In the genomic region with DNA sequence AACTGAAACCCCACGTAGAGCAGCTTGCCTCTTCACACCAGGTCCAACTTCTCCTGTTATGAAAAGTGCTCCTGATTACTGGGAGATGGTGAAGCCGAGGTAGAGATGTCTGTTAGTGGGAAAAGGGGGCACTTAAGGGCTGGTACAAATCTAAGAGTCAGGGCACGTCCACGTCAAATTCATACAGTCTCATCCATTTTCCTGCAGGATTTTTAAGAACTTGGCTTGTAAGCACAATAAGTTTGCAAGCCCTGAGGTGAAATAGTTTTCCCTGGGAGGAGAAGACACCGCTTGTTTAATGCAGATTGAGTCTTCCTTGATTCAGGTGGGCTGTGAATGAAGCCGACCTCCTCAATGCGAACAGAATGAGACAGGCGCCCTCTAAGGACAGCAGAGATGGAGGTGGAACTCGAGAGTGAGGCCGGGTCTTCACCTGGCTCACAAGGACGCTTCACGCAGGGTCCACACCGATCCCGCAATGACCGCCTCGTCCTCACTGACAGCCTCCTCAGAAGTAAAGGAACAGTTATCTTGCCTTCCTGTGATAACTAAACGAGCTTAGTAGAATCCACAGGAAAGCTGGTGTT, we compare ENCODE assay signal across 9 mouse cellular contexts. TPM values are rescaled to one million over a fixed set of nuclear protein-coding genes. Genes with fewer than 3 reads are reported as not detected.
DNase-seq lines count a peak whose midpoint lies in the region; ATAC-seq lines count a peak whose summit lies in the region.
"Had no signal": no experiment of that assay in that cellular context is flagged by ENCODE, and none has a peak within 500 bp of the region (broad histone marks: within the 10 kb centered on the region; RNA-seq: fewer than 3 reads in every experiment).

No protein-coding gene starts in this region.

- no peak for ATAC-seq in neural tube, embryonic 11.5 days (ENCODE audit: insufficient read depth, low FRiP score, low TSS enrichment)
- ATAC-seq in limb, embryonic 13.5 days (ENCODE audit: low FRiP score, low read depth): no peak

- no peaks in the 10 kb centered on the region for H3K27me3 ChIP-seq in neural tube, embryonic 11.5 days (ENCODE audit: control insufficient read depth, insufficient read depth, low read length)
- H3K27me3 ChIP-seq in forebrain, embryonic 10.5 days (ENCODE audit: poor library complexity, severe bottlenecking): no peaks in the 10 kb centered on the region
- no peaks in the 10 kb centered on the region for H3K27me3 ChIP-seq in limb, embryonic 13.5 days

- H3K4me2 ChIP-seq in neural tube, embryonic 11.5 days (ENCODE audit: low read depth): peak overlapping the region; percentile 50
- peak overlapping the region; percentile 71 for H3K4me2 ChIP-seq in limb, embryonic 13.5 days (replicated peaks)

- H3K9me3 ChIP-seq in neural tube, embryonic 11.5 days (ENCODE audit: control insufficient read depth, low read length): no peaks in the 10 kb centered on the region
- no peaks in the 10 kb centered on the region for H3K9me3 ChIP-seq in forebrain, embryonic 10.5 days
- no peaks in the 10 kb centered on the region for H3K9me3 ChIP-seq in limb, embryonic 13.5 days

- H3K27ac ChIP-seq in neural tube, embryonic 11.5 days (ENCODE audit: low read depth, low read length): no peak overlapping the region
- H3K27ac ChIP-seq in forebrain, embryonic 10.5 days: peak overlapping the region; percentile 53; the same call in 1 of the 2 replicates
- H3K27ac ChIP-seq in limb, embryonic 13.5 days: 0 out of 2 replicates have a peak overlapping the region, but pooled peaks have one; percentile 22

- peak overlapping the region; percentile 15 for H3K9ac ChIP-seq in neural tube, embryonic 11.5 days (ENCODE audit: low read length)
- peak overlapping the region; percentile 59 for H3K9ac ChIP-seq in limb, embryonic 13.5 days

- peak overlapping the region; percentile 47 for H3K4me3 ChIP-seq in neural tube, embryonic 11.5 days (ENCODE audit: low read depth, low read length)
- H3K4me3 ChIP-seq in forebrain, embryonic 10.5 days: peak overlapping the region; percentile 68
- peak overlapping the region; percentile 60 for H3K4me3 ChIP-seq in limb, embryonic 13.5 days

- peak; percentile 28 for DNase-seq in adrenal gland, adult 2 months
- DNase-seq in adrenal gland, postnatal 14 days: no peak
- peak; percentile 28 for DNase-seq in neural tube, embryonic 11.5 days (ENCODE audit: low spot score)
- no peak for DNase-seq in neural tube, embryonic 10.5 days (ENCODE audit: extremely low spot score, low spot score)
- DNase-seq in forebrain, embryonic 10.5 days (ENCODE audit: extremely low spot score, low spot score): no peak
- peak; percentile 38 to 44 for DNase-seq in spleen, postnatal 10 days (ENCODE audit: low spot score in 2 of 2)
- no peak for DNase-seq in adipocyte (ENCODE audit: low spot score)

- H3K36me3 ChIP-seq in neural tube, embryonic 11.5 days (ENCODE audit: control insufficient read depth, insufficient read depth, low read length): no peaks in the 10 kb centered on the region
- H3K36me3 ChIP-seq in forebrain, embryonic 10.5 days (replicated peaks): no peaks in the 10 kb centered on the region
- H3K36me3 ChIP-seq in limb, embryonic 13.5 days: no peaks in the 10 kb centered on the region

- no peaks in the 10 kb centered on the region for H3K4me1 ChIP-seq in neural tube, embryonic 11.5 days (ENCODE audit: control insufficient read depth, insufficient read depth, low read length)
- H3K4me1 ChIP-seq in forebrain, embryonic 10.5 days: peaks cover 48% of the 10 kb centered on the region
- peaks cover 17% of the 10 kb centered on the region for H3K4me1 ChIP-seq in limb, embryonic 13.5 days

- WGBS in neural tube, embryonic 11.5 days: under 1% methylated on average over 17 of the region's 17 CpGs
- WGBS in forebrain, embryonic 10.5 days: under 1% methylated on average over 17 of the region's 17 CpGs
- 1% methylated on average over 17 of the region's 17 CpGs for WGBS in limb, embryonic 13.5 days

RNA-seq across cellular contexts. Expression of a gene that starts 34.7 kb away (rescaled TPM):
- not detected for total RNA-seq in adrenal gland, adult 2 months (2021)
- not detected in 2 replicates for polyA plus RNA-seq in adrenal gland, adult 2 months (2012; rRNA removed)
- total RNA-seq in adrenal gland, postnatal 14 days (2021): not detected in 2 replicates
- not detected in 2 replicates for polyA plus RNA-seq in neural tube, embryonic 11.5 days (2014; fragmentation: Nextera tagmentation; extraction: Ambion mirVana)
- polyA plus RNA-seq in forebrain, embryonic 10.5 days (2016; fragmentation: Nextera tagmentation; extraction: Ambion mirVana): 0.04 TPM in 2 replicates
- not detected in 2 replicates for polyA plus RNA-seq in limb, embryonic 13.5 days (2015; fragmentation: Nextera tagmentation; extraction: Ambion mirVana)
- total RNA-seq: layer of hippocampus, postnatal 10 days had no signal

RNA-seq across cellular contexts. Expression of a gene that starts 40.7 kb away (rescaled TPM):
- 10 to 100 TPM; 80.8 to 86.7 TPM for total RNA-seq in adrenal gland, adult 2 months (2021)
- 9.6 and 14.0 TPM in 2 replicates for polyA plus RNA-seq in adrenal gland, adult 2 months (2012; rRNA removed)
- 63.9 and 65.6 TPM in 2 replicates for total RNA-seq in adrenal gland, postnatal 14 days (2021)
- 6.6 and 6.7 TPM in 2 replicates for polyA plus RNA-seq in neural tube, embryonic 11.5 days (2014; fragmentation: Nextera tagmentation; extraction: Ambion mirVana)
- 3.2 and 3.3 TPM in 2 replicates for polyA plus RNA-seq in forebrain, embryonic 10.5 days (2016; fragmentation: Nextera tagmentation; extraction: Ambion mirVana)
- 5.1 and 5.3 TPM in 2 replicates for polyA plus RNA-seq in limb, embryonic 13.5 days (2015; fragmentation: Nextera tagmentation; extraction: Ambion mirVana)

RNA-seq across cellular contexts. Expression of a gene that starts 56.0 kb away (rescaled TPM):
- not detected for total RNA-seq in adrenal gland, adult 2 months (2021)
- polyA plus RNA-seq in adrenal gland, adult 2 months (2012; rRNA removed): not detected in 2 replicates
- total RNA-seq in adrenal gland, postnatal 14 days (2021): not detected in 2 replicates
- polyA plus RNA-seq in neural tube, embryonic 11.5 days (2014; fragmentation: Nextera tagmentation; extraction: Ambion mirVana): not detected in 2 replicates
- polyA plus RNA-seq in forebrain, embryonic 10.5 days (2016; fragmentation: Nextera tagmentation; extraction: Ambion mirVana): not detected in 2 replicates
- not detected in 2 replicates for polyA plus RNA-seq in limb, embryonic 13.5 days (2015; fragmentation: Nextera tagmentation; extraction: Ambion mirVana)
- total RNA-seq: layer of hippocampus, postnatal 10 days had no signal

Comparison
In these comparisons a context has a peak if more than half of its experiments do, and no peak if none do; other contexts are left out.
1. DNase-seq: peak in adrenal gland, adult 2 months (single experiment), neural tube, embryonic 11.5 days (single experiment) and spleen, postnatal 10 days (2 of 2); none in adrenal gland, postnatal 14 days (single experiment), neural tube, embryonic 10.5 days (single experiment), forebrain, embryonic 10.5 days (single experiment) and adipocyte (single experiment).
2. Peak in every context shown above with its lines, with median percentiles within 50 percentile points of each other: H3K4me3 ChIP-seq.